Mouse (Mus musculus): ENCODE data around the gene Tbpl1. TPM values are rescaled to one million over a fixed set of nuclear protein-coding genes. Genes with fewer than 3 reads are reported as not detected.
A peak's percentile ranks its signal among the peaks of the same experiment; 100 is the strongest.

Tbpl1 gene
- 10 to 100 TPM; 17.0 to 22.9 TPM for total RNA-seq (2021)
- long read RNA-seq, experiment 1, transcript Tbpl1-202 (7 exons, 2,873 nt), result major isoform, 9 of 19 reads
- long read RNA-seq, experiment 1, partial matches to known transcripts, result 0 of 19 reads
- long read RNA-seq, experiment 1, other reads (novel, unspliced or antisense), result 9 of 19 reads
- long read RNA-seq, experiment 2, transcript Tbpl1-202 (7 exons, 2,873 nt), result major isoform, 9 of 18 reads
- long read RNA-seq, experiment 2, partial matches to known transcripts, result 1 of 18 reads
- long read RNA-seq, experiment 2, other reads (novel, unspliced or antisense), result 7 of 18 reads

DNA sequence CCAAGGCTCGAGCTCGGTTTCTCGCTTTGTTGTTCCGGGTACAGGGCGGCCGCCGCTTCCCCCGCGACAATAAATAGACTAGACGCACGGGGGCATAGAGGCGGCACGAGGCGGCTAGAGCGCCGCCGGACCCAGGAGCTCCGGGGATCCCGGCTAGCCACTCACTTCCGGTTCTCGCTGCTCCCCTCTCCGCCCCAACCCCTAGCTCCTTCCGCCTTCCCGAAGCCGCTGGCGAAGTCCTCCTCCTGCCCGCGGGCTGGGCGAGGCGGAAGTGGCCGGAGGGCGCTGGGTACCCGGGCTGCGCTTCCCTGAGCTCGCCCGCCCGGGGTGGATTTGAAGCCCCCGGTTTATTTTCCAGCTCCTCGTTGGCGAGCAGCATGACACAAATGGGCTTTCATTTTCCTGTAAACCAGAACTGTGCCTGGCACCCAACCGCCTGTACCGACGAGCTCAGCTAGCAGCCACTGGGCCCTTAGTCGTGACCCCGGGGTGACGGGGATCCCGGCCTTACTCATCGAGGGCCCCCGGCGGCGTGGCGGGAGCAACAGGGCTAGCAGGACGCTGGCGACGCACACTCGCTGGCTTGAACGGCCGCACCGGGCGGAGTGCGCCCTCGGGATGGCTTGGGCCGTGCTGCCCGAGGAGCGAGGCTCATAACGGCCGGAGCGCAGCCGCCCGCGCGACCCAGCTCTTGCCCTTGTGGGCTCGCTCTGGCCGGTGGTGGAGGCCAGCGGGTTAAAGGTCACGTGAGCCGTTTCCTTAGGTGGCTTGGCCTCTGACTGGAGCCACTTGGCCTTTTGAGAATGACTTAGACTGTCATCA is at the start of gene Tbpl1:
TSS of gene Tbpl1 (minus strand) at position 667 of the 822 bp plus-strand sequence.
- DNase-seq, result peak; percentile 96

DNA sequence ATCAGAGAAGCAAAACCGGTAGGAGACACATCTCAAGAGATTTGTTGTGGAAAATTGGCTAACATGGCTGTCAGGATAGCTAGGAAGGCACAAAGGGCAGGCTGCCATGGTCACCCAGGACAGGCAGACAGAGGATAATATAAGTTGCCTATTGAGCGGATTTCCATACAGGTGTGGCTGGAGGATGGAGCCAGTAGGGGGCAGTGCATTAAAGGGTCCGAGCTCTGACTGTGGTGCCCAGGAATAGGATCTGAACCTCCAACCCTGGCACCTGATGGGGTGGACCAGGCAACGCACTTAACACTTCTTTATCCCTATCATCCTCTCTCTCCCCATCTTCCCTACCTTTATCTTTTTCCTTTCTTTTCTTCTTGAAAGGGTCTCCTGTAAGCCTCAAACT is 49.7 kb upstream of the Tbpl1 start:
- no peak for DNase-seq

DNA sequence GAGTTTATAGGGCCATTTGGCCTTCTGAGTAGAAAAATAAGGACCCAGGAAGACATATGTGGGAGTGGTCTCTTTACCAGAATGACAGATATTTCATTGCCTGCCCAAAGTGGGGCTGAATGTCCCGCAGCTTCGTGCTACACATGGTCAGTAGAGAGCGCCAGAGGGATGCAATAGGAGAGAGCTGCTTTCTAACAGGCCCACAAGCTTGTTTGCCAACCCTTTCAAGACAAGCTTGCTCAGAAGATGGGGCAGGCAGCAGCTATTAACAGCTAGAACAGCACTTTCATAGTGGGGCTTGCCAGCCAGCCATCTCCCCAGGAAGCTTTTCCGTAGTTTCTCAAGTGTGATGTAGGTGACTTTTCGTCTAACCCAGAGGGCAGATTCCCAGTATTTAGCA is 46.2 kb upstream of the Tbpl1 start:
- no peak for DNase-seq

DNA sequence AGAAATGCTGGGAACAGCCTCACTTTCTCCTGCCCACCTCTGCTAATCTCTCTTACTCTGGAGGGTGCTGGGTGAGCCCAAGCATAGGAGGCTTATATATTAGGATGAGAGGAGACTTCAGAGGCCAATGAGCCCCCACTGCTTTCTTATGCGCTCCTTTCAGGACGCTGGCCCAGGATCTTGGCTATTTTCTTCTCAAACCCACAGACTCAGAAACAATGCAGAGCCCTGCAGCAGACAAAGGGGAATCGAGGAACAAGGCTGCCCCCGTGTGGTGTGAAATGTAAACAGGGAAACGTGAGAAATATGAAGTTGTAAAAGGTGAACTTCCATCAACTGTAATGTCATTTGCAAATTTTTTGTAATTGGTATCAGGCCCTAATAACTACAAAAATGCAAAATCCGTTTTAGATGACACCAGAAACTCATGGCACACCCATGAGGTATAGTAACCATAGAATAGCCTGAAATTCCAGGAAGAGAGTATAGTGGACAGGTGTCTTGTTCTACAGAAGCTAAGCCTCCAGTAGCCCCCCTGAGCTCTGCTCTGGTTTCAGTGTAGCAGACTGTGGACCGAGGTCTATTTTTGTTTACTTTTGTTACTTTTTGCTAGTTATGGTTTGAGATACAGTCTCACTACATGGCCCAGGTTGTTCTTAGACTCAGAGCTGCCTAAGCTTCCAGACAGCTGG is 44.4 kb upstream of the Tbpl1 start:
- no peak for DNase-seq

DNA sequence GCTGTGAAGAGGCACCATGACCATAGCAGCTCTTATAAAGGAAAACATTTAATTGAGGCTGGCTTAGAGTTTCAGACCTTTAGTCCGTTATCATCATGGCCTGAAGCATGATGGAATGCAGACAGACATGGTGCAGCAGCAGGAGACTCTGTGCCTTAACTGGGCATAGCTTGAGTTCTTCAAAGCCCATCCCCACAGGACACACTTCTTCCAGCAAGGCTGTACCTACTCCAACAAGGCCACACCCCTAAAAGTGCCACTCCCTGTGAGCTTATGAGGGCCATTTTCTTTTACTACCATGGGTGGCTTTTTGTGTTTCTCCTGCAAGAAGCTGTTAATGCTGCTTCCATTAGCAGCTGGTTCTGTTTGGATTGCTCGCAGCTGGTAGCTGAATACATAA is 43.7 kb upstream of the Tbpl1 start:
- no peak for DNase-seq

DNA sequence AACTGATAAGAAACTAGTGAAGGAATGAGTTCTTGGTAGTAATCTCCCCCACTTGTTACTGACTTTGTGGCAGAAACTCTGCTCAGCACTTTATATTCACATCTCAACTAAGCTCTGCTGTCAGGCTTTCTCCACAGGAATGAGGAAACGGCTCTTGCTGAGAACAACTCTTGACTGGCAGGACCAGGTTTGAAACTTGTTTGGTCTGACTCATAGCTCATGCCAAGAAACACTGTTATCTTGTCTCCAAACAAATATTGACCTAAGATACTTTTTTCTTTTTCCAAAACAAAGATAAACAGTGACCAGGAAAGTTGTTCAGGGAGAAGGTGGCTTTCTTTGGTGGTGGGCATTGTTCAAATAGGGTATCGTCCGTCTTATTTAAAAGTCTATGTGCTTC is 42.9 kb upstream of the Tbpl1 start:
- DNase-seq, result no peak

DNA sequence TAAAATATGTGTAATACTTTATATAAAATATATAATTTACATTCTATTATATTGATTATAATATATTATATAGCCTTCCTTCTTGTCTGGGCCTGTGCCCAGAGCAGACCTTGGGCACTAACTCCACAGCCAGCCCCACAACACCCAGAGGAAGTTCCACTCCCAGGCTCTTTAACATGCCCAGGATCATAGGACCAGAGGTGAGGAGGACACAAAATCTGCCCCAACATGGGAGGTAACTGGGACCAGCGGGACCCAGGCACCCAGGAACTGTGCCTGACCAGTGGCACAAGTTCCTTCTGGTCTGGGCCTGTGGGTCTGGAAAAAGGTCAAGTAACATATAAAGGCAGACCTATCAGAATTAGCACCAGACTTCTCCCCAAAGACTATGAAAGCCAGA is 22.5 kb upstream of the Tbpl1 start:
- no peak for DNase-seq

DNA sequence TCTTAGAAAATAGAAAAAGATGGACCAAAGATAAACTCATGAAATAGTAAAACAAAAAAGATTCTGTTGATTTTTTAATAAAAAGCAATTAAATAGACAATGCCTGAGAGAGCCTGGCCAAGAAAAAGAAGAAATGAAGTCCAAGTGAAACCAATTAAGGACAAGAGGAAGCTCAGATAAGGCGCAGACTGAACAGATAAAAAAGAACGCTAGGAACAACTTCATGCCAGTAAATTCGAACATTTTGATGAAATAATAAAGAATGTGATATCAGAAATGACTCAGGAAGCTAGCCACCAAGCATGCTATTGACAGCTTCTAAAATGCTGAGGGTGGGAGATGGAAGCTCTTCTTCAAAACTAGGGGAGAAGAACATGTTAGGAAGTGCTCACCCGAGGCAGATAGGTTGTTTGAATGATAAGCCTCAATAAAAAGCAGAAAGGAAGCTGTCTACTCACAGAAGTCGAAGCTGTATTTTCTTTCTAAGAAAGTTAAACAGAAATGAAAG is 19.5 kb upstream of the Tbpl1 start:
- no peak for DNase-seq

DNA sequence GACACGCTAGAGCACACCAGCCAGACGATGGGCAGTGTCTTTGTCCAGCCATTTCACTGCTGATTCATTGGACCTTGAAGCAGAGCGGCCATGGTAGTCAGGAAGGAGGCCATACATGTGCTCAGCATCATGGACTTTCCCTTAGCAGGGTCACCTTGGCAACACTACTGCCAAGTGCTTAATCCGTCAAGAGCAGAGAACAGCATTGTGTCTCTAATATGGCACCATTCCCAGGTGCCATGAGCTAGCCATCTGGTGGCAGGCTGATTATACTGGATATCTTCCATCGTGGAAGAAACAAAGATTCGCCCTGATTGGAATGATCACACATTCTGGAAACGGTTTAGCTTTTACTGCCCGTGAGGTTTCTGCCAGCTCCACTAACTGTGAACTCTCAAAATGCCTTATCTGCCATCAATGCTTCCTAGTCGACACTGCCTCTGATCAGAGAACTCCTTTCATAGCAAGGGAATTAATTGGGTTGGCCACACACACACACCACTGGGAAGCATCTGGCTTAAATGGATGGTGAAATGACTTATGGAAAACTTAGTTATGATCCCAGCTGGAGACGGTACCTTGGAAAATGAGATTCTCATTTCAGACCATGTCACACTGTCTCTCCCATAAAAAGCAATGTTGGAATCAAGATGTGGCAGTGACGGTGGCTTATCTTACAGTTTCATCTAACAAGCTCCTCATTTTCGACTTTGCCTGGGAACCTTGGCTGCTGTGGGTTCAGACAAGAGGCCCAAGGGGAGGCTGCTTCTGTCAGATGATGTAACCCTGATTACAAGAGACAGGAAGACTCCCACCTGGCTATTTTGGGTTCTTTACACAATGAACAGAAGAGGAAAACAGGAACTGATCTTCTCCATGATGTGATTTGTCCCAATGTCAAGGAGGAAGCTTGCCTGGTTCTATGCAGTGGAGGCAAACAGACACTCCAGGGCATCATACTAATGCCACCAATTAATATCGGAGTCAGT is 14.9 kb upstream of the Tbpl1 start:
- no peak for DNase-seq

DNA sequence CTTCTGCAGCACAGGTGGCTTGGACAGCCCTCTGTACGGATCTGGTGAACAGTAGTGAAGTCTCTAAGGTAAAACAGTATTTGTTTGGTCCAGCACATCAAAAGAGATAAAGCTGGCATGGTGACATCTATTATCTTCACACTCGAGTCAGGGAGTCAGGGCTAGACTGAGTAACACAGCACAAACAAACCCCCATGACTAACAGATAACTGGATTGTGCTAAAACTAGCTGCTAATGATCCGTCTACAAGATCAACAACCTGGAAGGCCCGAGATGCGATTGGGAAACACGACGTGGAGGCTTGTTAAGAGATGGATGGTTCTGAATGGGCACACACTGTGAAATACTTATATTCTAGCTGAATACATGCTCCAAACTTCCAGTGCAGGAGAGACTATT is 14.2 kb upstream of the Tbpl1 start:
- DNase-seq, result no peak

DNA sequence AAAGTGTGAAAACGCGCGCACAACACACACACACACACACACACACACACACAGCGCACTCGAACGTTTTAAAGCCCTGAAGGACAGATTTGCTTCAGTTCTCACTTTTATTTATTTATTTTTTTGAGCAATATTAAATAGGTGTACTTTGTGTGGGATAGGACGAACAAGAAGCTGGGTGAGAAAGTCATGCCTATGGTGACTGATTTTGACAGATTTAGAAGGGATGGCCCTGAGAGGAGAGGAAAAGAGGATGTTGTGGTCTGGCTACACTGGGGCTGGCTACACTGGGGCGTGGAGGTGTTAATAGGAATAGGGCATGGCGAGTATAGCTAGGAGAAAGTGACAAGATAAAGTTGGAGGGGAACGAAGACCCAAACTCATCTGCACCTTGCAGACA is 443 bp upstream of the Tbpl1 start:
- no peak for DNase-seq

DNA sequence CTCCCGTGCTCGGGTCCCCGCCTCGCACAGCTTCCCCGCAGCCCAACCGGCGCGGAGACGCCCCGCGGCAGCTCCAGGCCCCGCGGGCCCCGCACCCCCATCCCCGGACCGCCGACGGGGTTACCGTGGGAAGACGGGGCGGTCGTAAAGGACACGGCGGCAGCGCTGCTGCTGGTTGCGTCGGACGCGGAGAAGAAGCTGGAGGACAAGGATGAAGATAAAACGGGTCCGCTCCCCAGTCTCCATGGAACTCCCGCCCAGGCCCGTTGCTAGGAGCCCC is 806 bp downstream of the Tbpl1 start:
- DNase-seq, result no peak

DNA sequence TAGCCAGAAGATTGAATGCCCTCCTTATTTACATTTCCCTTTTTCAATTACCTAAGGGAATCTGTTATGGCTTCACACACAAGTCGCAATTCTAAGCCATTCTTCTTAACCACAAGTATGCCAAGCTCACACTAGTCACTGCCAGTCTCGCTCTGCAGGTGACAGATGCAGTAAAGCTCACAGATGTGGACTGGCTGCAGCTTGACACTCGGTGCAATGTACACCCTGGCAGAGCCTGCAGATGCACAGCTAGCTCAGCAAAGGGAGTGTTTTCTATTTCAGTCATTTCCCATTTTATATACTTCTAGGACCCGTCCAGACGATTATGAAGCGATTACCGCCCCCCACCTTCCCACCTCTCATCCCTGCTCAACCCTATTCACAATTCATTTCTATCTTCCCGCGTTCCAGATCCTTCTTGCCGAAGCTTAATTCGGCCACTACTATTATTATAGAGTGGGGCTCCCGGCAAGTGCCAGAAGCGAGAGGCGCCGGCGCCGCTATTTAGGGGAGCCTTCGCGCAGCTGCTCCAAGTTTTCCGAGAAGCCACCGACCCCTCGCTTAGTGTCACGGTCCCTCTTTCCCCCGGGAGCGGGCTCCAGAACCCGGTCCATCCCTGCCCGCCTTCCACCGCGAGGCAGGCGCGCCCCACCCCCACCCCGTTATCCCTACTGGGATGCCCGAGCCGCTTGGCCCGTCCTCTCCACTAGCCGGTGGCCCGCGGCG is 1.3 kb downstream of the Tbpl1 start:
- DNase-seq, result no peak

DNA sequence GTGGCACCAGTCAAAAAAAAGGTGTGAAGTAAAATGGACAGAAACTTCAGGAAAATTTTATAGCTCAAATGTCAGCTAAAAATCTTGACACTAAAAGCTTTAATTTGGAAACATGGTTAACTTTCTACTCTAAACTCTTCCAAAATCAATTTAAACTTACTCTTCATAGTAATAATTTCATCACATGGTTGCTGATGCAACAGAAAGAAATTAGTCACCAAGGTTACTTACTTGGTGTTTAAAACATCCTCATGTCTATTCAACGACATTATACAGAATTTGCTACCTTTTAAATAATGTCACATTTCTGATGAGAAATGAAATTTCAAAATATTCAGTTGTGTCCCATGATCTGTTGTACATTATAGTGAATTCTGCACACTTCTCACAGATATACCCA is 3.5 kb downstream of the Tbpl1 start:
- no peak for DNase-seq

DNA sequence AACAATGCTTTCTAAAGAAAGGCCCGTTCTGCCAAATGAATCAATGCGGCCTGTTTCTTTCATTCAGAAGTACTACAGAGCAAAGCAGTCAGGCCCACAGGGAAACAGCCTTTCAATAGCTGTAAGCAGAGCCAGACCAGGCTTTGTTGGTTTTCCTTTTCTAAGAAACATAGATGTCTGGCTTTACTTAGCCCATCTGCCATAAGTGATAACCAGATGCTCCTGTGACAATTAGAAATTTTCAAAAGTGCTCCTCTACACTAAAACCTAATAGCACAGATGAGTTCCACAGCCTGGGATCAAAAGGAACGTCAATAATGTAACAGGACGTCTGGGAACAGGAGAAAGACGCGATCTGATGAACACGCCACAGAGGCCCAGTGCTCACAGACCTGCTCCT is 5.4 kb downstream of the Tbpl1 start:
- no peak for DNase-seq

DNA sequence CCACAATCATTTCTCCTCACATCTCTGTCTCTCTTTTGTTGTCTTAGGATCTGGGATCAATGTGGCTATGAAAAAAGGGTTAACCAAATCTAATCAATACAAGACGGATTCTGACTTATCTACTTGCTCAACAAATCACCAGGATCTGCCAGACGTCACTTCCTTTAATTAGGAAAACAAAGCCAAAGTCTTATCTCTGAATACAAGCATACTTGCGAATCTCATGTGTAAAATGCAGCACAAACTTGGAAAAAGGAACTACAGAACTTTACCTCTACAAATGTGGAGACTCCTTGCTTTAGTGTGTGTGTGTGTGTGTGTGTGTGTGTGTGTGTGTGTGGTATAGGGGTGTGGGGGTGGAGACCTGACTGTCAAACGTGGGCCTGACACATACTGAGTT is 6.6 kb downstream of the Tbpl1 start:
- DNase-seq, result no peak

DNA sequence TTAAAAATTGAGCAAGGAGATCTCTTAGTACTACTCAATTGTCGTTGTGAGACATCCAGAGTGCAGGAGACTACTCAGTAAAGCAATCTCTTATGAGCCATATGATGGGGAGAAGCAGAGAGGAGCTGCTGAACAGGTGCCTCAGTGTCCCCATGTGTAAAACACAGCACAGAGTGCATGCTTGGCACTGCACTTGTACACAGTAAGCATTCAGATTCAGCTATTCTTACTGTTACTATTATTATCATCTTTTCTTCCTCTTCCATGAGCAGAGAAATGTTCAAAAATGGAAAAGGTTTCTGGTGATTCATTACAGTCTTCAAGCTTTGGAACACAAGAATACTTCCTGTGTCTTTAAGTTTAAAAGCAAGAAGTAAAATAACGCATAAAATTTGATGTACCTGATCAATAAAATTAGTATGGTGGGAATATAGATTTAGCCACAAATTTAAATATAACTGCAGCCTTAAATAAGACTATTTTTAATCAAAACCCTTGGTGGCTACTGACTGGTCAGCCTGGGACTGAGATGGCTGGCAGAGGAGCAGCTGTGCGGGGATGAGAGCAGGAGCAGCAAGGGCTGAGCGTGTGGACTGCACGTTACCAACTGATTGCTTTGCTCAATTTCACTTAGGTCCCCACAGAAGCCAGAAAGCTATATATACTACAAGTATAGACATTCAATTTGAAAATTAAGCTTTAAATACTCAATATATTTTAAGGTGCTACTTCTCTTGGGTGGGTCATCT is 10.8 kb downstream of the Tbpl1 start:
- no peak for DNase-seq

DNA sequence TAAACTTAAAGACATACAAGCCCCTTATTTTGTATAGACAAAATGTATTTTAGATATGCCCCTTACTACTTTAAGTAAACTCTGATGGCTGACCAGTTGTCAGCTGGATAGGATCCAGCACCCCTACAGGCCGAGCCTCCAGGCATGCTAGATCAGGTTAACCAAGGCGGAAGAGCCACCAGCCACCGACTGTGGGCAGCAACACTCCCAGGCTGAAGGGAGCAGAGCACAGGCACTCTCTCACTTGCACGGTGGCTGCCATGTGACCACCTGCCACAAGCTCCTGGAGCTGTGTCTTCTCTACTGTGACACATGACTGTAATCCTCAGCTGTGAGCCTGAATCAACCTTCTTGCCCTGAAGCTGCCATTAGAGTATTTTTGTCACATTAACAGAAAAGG is 13.3 kb downstream of the Tbpl1 start:
- peak; percentile 22 for DNase-seq

DNA sequence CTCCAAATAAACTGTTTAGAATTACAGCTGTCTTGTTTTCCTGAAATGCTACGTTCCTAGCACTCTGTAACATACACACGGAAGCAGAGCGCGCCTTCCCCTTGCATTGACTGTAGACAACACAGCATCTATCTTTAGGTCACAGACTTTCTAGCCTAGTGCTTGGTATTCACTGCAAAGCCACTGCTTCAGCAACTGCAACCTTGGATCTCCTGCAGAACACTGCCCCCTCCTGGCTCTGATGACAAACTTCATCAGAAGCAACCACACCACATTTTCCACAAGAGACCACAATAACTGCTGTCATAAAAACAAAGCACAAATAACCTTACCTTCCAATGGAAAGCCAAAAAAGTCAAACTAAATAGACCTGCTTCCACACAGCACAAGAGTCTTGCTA is 17.2 kb downstream of the Tbpl1 start:
- peak; percentile 38 for DNase-seq

DNA sequence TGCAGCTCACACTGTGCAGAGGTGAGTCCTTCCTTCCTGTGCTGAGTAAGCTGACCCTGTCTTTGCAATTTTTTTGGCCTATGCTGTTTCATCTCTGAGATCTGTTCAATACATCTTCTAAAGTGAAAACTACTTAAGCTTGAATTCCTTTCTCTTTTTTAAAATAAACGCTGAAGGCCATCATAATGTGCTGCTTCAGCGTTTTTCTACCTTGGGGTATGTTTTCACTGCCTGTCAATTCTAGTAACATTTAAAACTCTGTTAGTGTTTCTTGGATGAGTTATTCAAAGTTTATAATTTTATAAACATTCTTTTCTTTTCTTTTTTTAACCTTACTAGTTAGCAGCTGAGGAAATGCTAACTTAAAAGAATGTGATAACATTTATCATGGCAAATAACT is 18.8 kb downstream of the Tbpl1 start:
- DNase-seq, result no peak
